Mouse (Mus musculus) thymus, postnatal 0 days (tissue): Measurements from ENCODE around the gene Prl6a1. TPM values are rescaled to one million over a fixed set of nuclear protein-coding genes. Genes with fewer than 3 reads are reported as not detected.

ENCODE experiments used
- DNase-seq: peaks from one replicate; pipeline ENCODE4 v3.0.0-alpha.2; 2015; ENCODE audit warnings: low spot score
- polyA plus RNA-seq: library from polyadenylated mRNA; unstranded; fragments of >200 nt; fragmentation: Nextera tagmentation; extraction: Ambion mirVana; gene quantifications from 2 replicates; pipeline ENCODE4 v1.2.1, GENCODE M21; 2015

Prl6a1 gene
- not detected in 2 replicates for polyA plus RNA-seq

- no peak for DNase-seq
Observed at GRCm38 (mm10) chr13:27312334-27313225, at the start of gene Prl6a1. Gene Prl6a1 (plus strand): TSS chr13:27312627.

- DNase-seq, result no peak
Observed at GRCm38 (mm10) chr13:27334989-27335388, 22.6 kb downstream of the Prl6a1 start.

- DNase-seq, result no peak
Observed at GRCm38 (mm10) chr13:27342733-27343275, 30.4 kb downstream of the Prl6a1 start.

DNA sequence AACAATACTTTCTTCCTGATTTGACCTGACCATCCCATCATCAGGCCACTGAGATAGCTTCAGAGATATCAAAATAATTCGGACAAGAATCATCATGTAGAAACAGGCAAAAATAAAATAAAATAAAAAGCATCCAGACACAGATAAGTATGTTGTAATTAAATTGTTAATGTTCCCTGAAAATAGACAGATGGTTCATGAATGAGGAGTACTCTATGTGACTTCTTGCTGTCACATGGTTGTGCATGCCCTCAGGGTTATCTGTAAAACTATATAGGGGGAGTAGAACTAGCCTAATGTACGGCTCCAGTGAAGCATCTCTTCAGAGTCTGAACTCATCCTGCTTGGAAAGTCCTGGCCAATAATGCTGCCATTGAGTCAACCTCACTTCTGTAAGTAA lies 32.9 kb downstream of the Prl6a1 start, which contains the start of gene Prl8a2:
Gene Prl8a2, plus strand, starts transcription at position 301 of the 400 bp plus-strand sequence.
- DNase-seq, result no peak

Other genes starting within 250 kb of the Prl6a1 start
- not detected in 2 replicates for gene Prl3d1, start 218.4 kb upstream of the Prl6a1 start, polyA plus RNA-seq
- not detected in 2 replicates for gene Prl3d2, start 190.9 kb upstream of the Prl6a1 start, polyA plus RNA-seq
- gene Prl3d3, start 155.8 kb upstream of the Prl6a1 start, polyA plus RNA-seq, result not detected in 2 replicates
- gene Prl3c1, start 116.0 kb upstream of the Prl6a1 start, polyA plus RNA-seq, result not detected in 2 replicates
- gene Prl3b1, start 70.8 kb upstream of the Prl6a1 start, polyA plus RNA-seq, result 0.19 and 0.42 TPM in 2 replicates
- gene Prl3a1, start 53.2 kb upstream of the Prl6a1 start, polyA plus RNA-seq, result not detected in 2 replicates
- 0.16 and 0.18 TPM in 2 replicates for gene Prl8a2, start 33.0 kb downstream of the Prl6a1 start, polyA plus RNA-seq
- gene Prl2b1, start 78.2 kb downstream of the Prl6a1 start, polyA plus RNA-seq, result not detected in 2 replicates
- not detected in 2 replicates for gene Prl8a6, start 126.1 kb downstream of the Prl6a1 start, polyA plus RNA-seq
- gene Prl8a8, start 200.6 kb downstream of the Prl6a1 start, polyA plus RNA-seq, result not detected in 2 replicates